Mouse (Mus musculus) heart, postnatal 0 days (tissue): Measurements from ENCODE around the gene Lmx1b. TPM values are rescaled to one million over a fixed set of nuclear protein-coding genes. Genes with fewer than 3 reads are reported as not detected.

Experiments used
- ATAC-seq: fragments of 200-750 bp; cut with Nextera tagmentation; 2 replicates; pipeline ENCODE4 v1.8.0; 2017; ENCODE audit warnings: low read depth, moderate number of reproducible peaks, moderate library complexity; ENCODE audit not compliant: insufficient read depth
- DNase-seq: peaks from one replicate; pipeline ENCODE4 v3.0.0-alpha.2; 2016; ENCODE audit warnings: low spot score
- H3K27ac ChIP-seq: fragments of 300-500 bp; sonication (generic); 2 replicates; pipeline ENCODE4 v1.5.1; 2014; ENCODE audit warnings: low read depth, mild to moderate bottlenecking
- H3K27me3 ChIP-seq: fragments of 300-500 bp; sonication (generic); 2 replicates; pipeline ENCODE4 v1.6.1; 2014; ENCODE audit warnings: low read length, mixed read lengths; ENCODE audit not compliant: control insufficient read depth, insufficient read depth
- H3K36me3 ChIP-seq: fragments of 300-500 bp; sonication (generic); replicated peaks from 2 replicates; pipeline ENCODE4 v1.6.1; 2014; ENCODE audit warnings: low read length, mixed read lengths; ENCODE audit not compliant: control insufficient read depth, insufficient read depth
- H3K4me1 ChIP-seq: fragments of 300-500 bp; sonication (generic); 2 replicates; pipeline ENCODE4 v1.6.1; 2014; ENCODE audit warnings: antibody characterized with exemption; ENCODE audit not compliant: control insufficient read depth, insufficient read depth
- H3K4me2 ChIP-seq: fragments of 300-500 bp; sonication (generic); 2 replicates; pipeline ENCODE4 v1.6.1; 2014; ENCODE audit warnings: low read depth, mild to moderate bottlenecking, low read length, moderate library complexity
- H3K4me3 ChIP-seq: fragments of 300-500 bp; sonication (generic); 2 replicates; pipeline ENCODE4 v1.5.1; 2014; ENCODE audit warnings: low read depth, low read length
- H3K9ac ChIP-seq: fragments of 300-500 bp; sonication (generic); replicated peaks from 2 replicates; pipeline ENCODE4 v1.6.1; 2014; ENCODE audit warnings: low read depth, low read length, mixed read lengths
- H3K9me3 ChIP-seq: fragments of 300-500 bp; sonication (generic); replicated peaks from 2 replicates; pipeline ENCODE4 v1.6.1; 2016; ENCODE audit warnings: low read length; ENCODE audit not compliant: control insufficient read depth
- CTCF ChIP-seq: IDR thresholded peaks from 2 replicates; pipeline ENCODE4 v1.5.1; 2016; ENCODE audit warnings: antibody characterized with exemption, control low read depth, low read depth
- EP300 ChIP-seq: IDR thresholded peaks from 2 replicates; pipeline ENCODE4 v1.6.1; 2016; ENCODE audit warnings: antibody characterized with exemption, low read depth
- WGBS: fragments of 180-500 bp; shearing (Covaris S2); extraction: QIAGEN DNeasy Blood & Tissue Kit; methylation state at CpG from one replicate; pipeline ENCODE4 v1.1.7; 2014; 5-methylcytosine and 5-hydroxymethylcytosine counted together
- polyA plus RNA-seq: library from polyadenylated mRNA; unstranded; fragments of >200 nt; fragmentation: Nextera tagmentation; extraction: Ambion mirVana; gene quantifications from 2 replicates; pipeline ENCODE4 v1.2.1, GENCODE M21; 2015
- total RNA-seq: library from RNA; depleted of rRNA; stranded (reverse); fragments of >200 nt; gene quantifications from 2 replicates; pipeline ENCODE4 v1.2.3, GENCODE M21; 2014; ENCODE audit warnings: low replicate concordance

Gene Lmx1b
- total and polyA plus RNA-seq, 2 experiments from 2014 or later = not detected

DNA sequence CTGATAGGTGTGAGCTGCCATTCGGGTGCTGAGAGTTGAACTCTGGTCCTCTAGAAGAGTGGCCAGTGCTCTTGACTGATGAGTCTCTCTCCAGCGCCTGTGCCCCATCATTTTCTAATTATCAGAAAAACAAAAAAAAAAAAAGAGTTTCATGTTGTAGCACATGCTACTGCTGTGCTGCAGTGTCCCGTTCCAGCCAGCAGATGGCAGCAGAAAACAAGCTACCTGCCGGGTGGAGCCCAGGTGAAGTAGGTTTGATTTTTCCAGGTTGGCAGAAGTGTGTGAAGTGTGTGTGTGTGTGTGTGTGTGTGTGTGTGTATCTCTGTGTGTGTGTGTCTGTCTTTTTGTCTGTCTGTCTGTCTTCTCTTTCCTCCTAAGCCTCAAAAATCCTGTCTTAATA is 41.9 kb upstream of the Lmx1b start:
- H3K9ac ChIP-seq = no peak overlapping the region
- peaks cover 3% of the 10 kb centered on the region; the same call in 1 of the 2 replicates for H3K9me3 ChIP-seq
- peaks cover 17% of the 10 kb centered on the region; the same call in 1 of the 2 replicates for H3K27me3 ChIP-seq
- TF ChIP-seq EP300 (no peak), CTCF (peak; percentile 91)
- no peak for ATAC-seq
- no peaks in the 10 kb centered on the region for H3K4me1 ChIP-seq
- no peak overlapping the region for H3K4me3 ChIP-seq
- no peak overlapping the region for H3K27ac ChIP-seq
- DNase-seq = no peak
- no peak overlapping the region for H3K4me2 ChIP-seq
- no peaks in the 10 kb centered on the region for H3K36me3 ChIP-seq
- 8% methylated on average over 4 of the region's 4 CpGs for WGBS

DNA sequence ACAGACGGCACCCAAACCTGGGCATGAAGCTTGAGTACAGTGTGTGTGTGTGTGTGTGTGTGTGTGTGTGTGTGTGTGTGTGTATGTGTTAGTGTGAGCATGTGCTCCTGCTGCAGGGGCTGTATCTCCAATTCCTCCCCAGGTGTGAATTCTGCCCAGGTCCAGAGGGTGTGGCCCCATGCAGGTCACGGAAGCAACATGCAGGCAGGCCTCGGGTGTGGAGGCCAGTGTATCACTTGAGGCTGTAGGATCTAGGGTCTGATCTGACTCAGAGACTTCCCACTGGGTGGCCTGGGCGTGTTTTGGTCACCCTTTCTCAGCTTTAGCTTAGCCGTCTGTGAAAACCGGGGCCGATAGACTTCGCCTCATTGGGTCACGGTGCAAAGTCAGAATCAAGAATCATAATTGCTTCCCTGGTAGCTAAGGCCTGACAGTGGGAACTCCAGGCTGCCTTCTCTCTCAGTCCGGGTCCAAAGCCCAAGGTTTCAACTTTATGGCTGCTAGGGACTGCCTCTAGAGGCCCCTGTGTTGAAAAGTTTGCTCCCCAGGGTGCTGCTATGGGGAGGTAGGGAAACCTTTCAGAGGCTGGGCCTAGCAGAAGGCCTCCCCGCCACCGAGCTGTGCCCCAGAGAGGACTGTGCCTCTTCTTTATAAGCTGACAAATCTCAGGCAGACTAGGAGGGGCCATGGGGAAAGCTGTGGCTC is 38.8 kb upstream of the Lmx1b start:
- no peak for ATAC-seq
- peaks cover 11% of the 10 kb centered on the region; the same call in 1 of the 2 replicates for H3K27me3 ChIP-seq
- no peaks in the 10 kb centered on the region for H3K9me3 ChIP-seq
- no peak for DNase-seq
- no peak overlapping the region for H3K27ac ChIP-seq
- H3K4me1 ChIP-seq = no peaks in the 10 kb centered on the region
- H3K9ac ChIP-seq = no peak overlapping the region
- no peak overlapping the region for H3K4me2 ChIP-seq
- TF ChIP-seq CTCF (no peak), EP300 (no peak)
- no peak overlapping the region for H3K4me3 ChIP-seq
- no peaks in the 10 kb centered on the region for H3K36me3 ChIP-seq
- whole genome bisulfite sequencing = 80% methylated on average over 12 of the region's 12 CpGs

DNA sequence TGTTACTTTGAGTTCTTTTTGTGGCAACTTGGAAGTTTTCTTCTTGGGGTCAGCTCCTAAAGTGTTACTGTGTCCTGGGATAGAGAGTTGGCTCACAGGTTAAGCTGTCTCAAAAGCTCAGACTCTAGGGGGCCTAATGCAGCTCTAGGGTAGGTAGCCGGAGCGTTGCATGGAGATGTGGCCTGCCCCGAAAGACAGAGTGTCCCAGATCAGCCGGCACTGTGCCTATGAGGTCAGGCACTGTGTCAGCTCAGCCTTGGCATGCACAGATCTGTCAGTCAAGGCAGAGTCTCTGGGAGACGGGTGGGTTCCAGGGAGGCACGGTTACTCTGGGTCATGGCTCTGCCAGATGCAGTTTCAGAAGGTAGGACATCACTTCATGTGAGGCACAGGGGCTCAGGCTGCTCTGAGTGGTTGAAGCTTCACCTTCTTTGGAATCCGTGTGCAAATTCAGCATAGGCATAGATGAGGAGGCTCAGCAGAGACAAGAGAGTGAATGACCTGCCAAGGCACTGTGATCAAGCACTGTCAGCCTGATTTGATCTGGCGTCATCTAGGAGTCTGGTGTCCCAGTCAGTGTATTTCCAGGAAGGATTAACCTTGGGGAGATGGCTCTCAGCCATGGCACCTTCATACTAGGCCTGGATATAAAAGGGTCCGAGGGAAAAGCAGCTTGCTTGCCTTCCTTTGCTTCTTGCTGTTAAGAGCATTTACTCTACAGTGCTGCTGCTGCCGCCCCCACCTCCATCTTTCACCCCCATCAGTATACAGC is 32.6 kb upstream of the Lmx1b start:
- Histone ChIP-seq H3K36me3 (no peaks in the 10 kb centered on the region), H3K4me3 (no peak overlapping the region), H3K9ac (no peak overlapping the region), H3K27ac (no peak overlapping the region), H3K9me3 (no peaks in the 10 kb centered on the region), H3K27me3 (no peaks in the 10 kb centered on the region), H3K4me1 (no peaks in the 10 kb centered on the region), H3K4me2 (no peak overlapping the region)
- WGBS = 67% methylated on average over 10 of the region's 10 CpGs
- DNase-seq (no peak), ATAC-seq (no peak)
- no peak for TF ChIP-seq EP300
- TF ChIP-seq CTCF = no peak

DNA sequence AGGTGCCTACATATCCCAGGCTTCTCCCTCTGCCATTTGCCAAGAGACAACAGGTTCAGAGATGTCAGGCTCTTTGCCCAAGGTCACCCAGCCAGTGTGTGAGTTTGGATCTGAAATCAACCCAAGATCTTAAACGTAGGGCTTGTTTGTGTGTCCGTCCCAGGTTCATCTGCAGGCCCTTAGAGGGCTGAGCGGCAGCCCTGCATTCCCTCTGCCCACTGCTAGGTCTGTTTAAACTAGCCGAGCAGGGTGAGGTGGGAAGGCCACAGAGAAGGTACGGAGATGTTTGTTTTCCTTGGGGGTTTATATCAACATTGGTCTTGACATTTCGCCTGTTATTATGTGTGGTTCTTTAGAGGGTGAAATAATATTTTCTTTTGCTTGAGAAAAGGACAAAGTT is 28.4 kb upstream of the Lmx1b start:
- H3K4me1 ChIP-seq = peaks cover 10% of the 10 kb centered on the region
- WGBS = 72% methylated on average over 6 of the region's 6 CpGs
- no peak overlapping the region for H3K27ac ChIP-seq
- H3K27me3 ChIP-seq = no peaks in the 10 kb centered on the region
- no peaks in the 10 kb centered on the region for H3K36me3 ChIP-seq
- no peak for TF ChIP-seq CTCF
- TF ChIP-seq EP300 = no peak
- no peak for ATAC-seq
- no peak overlapping the region for H3K4me2 ChIP-seq
- H3K9ac ChIP-seq = no peak overlapping the region
- no peaks in the 10 kb centered on the region for H3K9me3 ChIP-seq
- DNase-seq = no peak
- no peak overlapping the region for H3K4me3 ChIP-seq

DNA sequence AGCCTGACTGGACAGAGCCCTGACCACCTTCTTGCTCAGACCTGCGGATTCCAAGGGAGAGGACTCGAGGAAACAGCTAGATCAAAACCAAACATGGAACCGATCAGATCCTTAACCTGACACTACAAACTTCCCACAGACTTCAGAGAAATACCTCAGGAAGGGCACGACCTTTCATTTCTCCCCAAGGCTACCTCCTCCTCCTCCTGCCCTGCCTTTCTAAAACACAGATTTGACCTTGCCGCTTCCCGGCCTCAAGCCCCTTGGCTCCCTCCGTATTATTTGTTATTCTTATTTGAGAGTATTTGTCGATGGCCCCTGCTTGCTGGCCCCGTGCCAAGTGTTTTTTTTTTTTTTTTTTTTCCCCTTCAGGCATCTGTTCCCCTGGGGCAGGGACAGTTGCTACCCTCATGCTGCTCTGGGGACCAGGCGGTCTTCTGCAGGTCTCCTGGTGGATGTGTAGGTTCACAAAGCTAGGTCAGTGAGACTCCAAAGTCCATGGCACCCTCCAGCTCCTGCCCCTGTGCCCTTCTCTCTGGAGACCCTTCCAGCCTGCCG is 26.2 kb upstream of the Lmx1b start:
- Histone ChIP-seq H3K9me3 (no peaks in the 10 kb centered on the region), H3K27me3 (no peaks in the 10 kb centered on the region), H3K36me3 (no peaks in the 10 kb centered on the region), H3K4me1 (peaks cover 10% of the 10 kb centered on the region), H3K4me2 (no peak overlapping the region), H3K4me3 (no peak overlapping the region), H3K9ac (no peak overlapping the region), H3K27ac (no peak overlapping the region)
- TF ChIP-seq EP300 (no peak), CTCF (no peak)
- WGBS = 41% methylated on average over 11 of the region's 11 CpGs
- DNase-seq = no peak
- no peak for ATAC-seq
